Mouse (Mus musculus) neural tube, embryonic 15.5 days (tissue): Measurements from ENCODE around the gene Sdccag8. TPM values are rescaled to one million over a fixed set of nuclear protein-coding genes. Genes with fewer than 3 reads are reported as not detected.
A peak's percentile ranks its signal among the peaks of the same experiment; 100 is the strongest.

ENCODE experiments used
- ATAC-seq: fragments of 200-750 bp; cut with Nextera tagmentation; 2 replicates; pipeline ENCODE4 v1.8.0; 2017; ENCODE audit warnings: mild to moderate bottlenecking, moderate TSS enrichment, moderate library complexity; ENCODE audit not compliant: low FRiP score
- H3K27ac ChIP-seq: fragments of 300-500 bp; sonication (generic); replicated peaks from 2 replicates; pipeline ENCODE4 v1.5.1; 2015; ENCODE audit warnings: mild to moderate bottlenecking, inconsistent platforms
- H3K27me3 ChIP-seq: fragments of 300-500 bp; sonication (generic); replicated peaks from 2 replicates; pipeline ENCODE4 v1.6.1; 2015; ENCODE audit warnings: inconsistent platforms
- H3K36me3 ChIP-seq: fragments of 300-500 bp; sonication (generic); 2 replicates; pipeline ENCODE4 v1.6.1; 2015; ENCODE audit warnings: inconsistent platforms
- H3K4me1 ChIP-seq: fragments of 300-500 bp; sonication (generic); 2 replicates; pipeline ENCODE4 v1.6.1; 2015; ENCODE audit warnings: inconsistent platforms
- H3K4me2 ChIP-seq: fragments of 300-500 bp; sonication (generic); 2 replicates; pipeline ENCODE4 v1.6.1; 2015; ENCODE audit warnings: inconsistent platforms, mild to moderate bottlenecking, moderate library complexity
- H3K4me3 ChIP-seq: fragments of 300-500 bp; sonication (generic); replicated peaks from 2 replicates; pipeline ENCODE4 v1.5.1; 2015; ENCODE audit warnings: mild to moderate bottlenecking, inconsistent platforms
- H3K9ac ChIP-seq: fragments of 300-500 bp; sonication (generic); replicated peaks from 2 replicates; pipeline ENCODE4 v1.6.1; 2015; ENCODE audit warnings: mild to moderate bottlenecking, inconsistent platforms
- H3K9me3 ChIP-seq: fragments of 300-500 bp; sonication (generic); replicated peaks from 2 replicates; pipeline ENCODE4 v1.6.1; 2016; ENCODE audit warnings: inconsistent platforms
- WGBS: fragments of 180-500 bp; shearing (Covaris S2); methylation state at CpG from one replicate; pipeline ENCODE4 v1.1.7; 2015; ENCODE audit warnings: mixed read lengths; 5-methylcytosine and 5-hydroxymethylcytosine counted together
- microRNA counts: library from miRNA; unstranded; fragments of <30 nt; microRNA quantifications from one replicate; lab custom pipeline; 2016
- microRNA-seq: library from miRNA; unstranded; fragments of <30 nt; microRNA quantifications from one replicate; pipeline ENCODE4, GENCODE M21; 2017
- polyA plus RNA-seq: library from polyadenylated mRNA; unstranded; fragments of >200 nt; fragmentation: Nextera tagmentation; extraction: Ambion mirVana; gene quantifications from 2 replicates; pipeline ENCODE4 v1.2.1, GENCODE M21; 2015

Gene Sdccag8
- polyA plus RNA-seq, 1 experiment from 2014 or later = 20.5 TPM

DNA sequence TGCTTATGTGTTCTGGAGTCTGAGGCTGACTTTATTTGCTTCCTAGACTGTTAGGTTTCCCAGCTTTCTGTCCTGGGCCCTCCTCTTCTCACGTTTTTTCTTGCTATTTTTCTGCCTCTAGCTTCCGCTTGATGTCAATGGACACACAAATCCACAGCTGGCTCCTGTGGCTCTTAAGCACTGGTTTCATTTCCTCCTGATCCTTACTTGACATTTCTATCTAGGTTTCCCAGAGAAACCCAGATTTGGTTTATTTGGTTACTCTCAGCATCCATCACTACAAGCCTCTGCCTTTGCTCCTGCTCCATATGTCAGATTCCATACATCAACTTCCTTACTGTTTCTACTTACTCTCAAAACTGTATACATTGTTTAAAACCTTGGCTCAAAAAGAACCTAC lies 232.5 kb downstream of the Sdccag8 start:
- H3K27me3 ChIP-seq = no peaks in the 10 kb centered on the region
- H3K4me3 ChIP-seq = no peak overlapping the region
- no peak overlapping the region for H3K27ac ChIP-seq
- H3K4me1 ChIP-seq = no peaks in the 10 kb centered on the region
- ATAC-seq = no peak
- no peak overlapping the region for H3K9ac ChIP-seq
- H3K9me3 ChIP-seq = no peaks in the 10 kb centered on the region
- no peak overlapping the region for H3K4me2 ChIP-seq
- WGBS = 71% methylated on average over 2 of the region's 2 CpGs
- H3K36me3 ChIP-seq = no peaks in the 10 kb centered on the region; the same call in 1 of the 2 replicates

DNA sequence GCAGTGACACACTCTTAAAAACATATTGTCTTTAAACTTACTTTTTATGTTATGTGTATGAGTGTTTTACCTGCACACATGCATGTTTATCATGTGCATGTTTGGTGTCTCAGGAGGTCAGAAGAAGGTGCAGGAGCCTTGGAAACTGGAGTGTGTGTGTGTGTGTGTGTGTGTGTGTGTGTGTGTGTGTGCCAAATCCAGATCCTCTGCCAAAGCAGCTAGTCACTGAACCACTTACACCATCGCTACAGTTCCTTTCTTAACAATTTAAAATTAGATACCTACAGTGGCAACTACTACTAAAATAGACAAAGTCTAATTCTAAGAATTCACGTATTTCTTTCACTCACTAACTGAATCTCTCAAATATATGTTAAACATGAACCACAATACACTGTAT lies 234.3 kb downstream of the Sdccag8 start:
- H3K27me3 ChIP-seq = no peaks in the 10 kb centered on the region
- H3K4me3 ChIP-seq = no peak overlapping the region
- no peak overlapping the region for H3K9ac ChIP-seq
- H3K4me1 ChIP-seq = no peaks in the 10 kb centered on the region
- ATAC-seq = no peak
- no peak overlapping the region for H3K4me2 ChIP-seq
- 93% methylated on average over 2 of the region's 2 CpGs for WGBS
- H3K9me3 ChIP-seq = no peaks in the 10 kb centered on the region
- no peaks in the 10 kb centered on the region; the same call in 1 of the 2 replicates for H3K36me3 ChIP-seq
- no peak overlapping the region for H3K27ac ChIP-seq

DNA sequence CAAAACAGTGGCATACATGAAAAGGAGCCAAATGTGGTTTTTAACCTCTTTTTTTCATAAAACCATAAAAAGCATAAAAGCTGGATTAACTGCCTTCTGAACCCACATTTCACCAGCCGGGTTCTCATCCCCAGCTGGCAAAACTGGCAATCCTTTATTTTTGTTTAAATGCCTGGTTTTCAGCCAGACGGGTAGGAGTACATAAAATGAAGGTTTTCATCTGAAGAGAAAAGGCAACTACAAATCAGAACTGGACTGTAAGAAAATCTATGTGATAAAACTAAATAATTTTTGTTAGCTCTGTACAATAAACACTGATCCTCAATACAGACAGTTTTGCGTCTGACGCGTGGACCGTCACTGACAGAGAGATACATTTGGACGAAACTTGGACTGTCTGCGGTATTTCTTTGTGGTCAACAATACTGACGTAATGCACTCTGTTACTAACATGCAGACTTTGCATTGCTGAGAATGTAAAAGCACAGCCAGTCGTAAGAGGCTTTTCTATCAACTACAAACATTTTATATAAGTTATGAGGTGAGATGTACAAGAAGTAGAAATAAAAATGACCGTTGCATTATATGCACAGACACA lies 237.0 kb downstream of the Sdccag8 start:
- Histone ChIP-seq H3K4me2 (no peak overlapping the region), H3K9me3 (no peaks in the 10 kb centered on the region), H3K36me3 (no peaks in the 10 kb centered on the region; the same call in 1 of the 2 replicates), H3K27ac (no peak overlapping the region), H3K9ac (no peak overlapping the region), H3K27me3 (no peaks in the 10 kb centered on the region), H3K4me3 (no peak overlapping the region), H3K4me1 (no peaks in the 10 kb centered on the region)
- 62% methylated on average over 11 of the region's 11 CpGs for WGBS
- no peak for ATAC-seq

DNA sequence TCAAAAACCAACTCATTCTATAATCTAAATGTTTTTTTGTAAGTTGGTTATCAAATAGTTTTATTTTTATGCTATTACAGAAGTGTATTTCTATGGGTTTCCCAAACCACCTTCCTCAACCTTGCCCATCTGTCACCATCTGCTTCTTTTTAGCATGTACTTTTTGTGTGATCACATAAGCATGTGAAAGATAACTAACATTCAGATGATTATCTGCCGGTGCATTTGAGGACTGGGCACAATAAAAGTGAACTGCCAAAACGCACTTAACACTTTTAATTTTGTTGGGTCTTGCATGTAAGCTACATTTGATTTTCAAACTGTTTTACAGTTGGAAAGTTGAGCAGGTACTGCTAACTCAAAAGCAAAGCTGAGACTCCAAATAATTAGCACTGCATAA lies 240.4 kb downstream of the Sdccag8 start:
- ATAC-seq = no peak
- H3K36me3 ChIP-seq = no peaks in the 10 kb centered on the region
- H3K27ac ChIP-seq = no peak overlapping the region
- H3K9me3 ChIP-seq = no peaks in the 10 kb centered on the region
- no peak overlapping the region for H3K4me3 ChIP-seq
- 58% methylated on average over 2 of the region's 2 CpGs for WGBS
- no peaks in the 10 kb centered on the region for H3K27me3 ChIP-seq
- H3K4me1 ChIP-seq = no peaks in the 10 kb centered on the region
- H3K9ac ChIP-seq = no peak overlapping the region
- no peak overlapping the region for H3K4me2 ChIP-seq

DNA sequence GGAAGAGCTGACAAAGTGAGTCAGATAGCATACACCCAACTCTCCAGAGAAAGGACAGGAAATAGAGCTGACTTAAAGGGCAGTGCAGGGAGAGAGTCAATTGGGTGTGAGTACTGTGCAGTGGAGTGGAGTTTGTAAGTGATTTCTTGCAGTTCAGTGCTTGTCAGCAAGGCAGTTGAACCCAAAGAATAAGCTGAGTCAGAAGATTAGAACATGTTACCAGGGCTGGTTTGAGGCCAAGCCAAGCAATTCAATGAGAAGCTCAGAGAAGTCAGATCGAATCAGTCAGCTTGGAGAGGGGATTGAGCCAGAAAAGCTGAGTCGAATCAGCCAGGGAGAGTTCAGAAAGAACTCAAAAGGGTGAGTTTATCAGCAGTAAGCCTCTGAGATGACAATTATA lies 247.3 kb downstream of the Sdccag8 start:
- Histone ChIP-seq H3K4me1 (no peaks in the 10 kb centered on the region), H3K4me2 (no peak overlapping the region), H3K27ac (no peak overlapping the region), H3K36me3 (no peaks in the 10 kb centered on the region; the same call in 1 of the 2 replicates), H3K27me3 (no peaks in the 10 kb centered on the region), H3K9me3 (no peaks in the 10 kb centered on the region), H3K4me3 (no peak overlapping the region), H3K9ac (no peak overlapping the region)
- 89% methylated on average over 2 of the region's 2 CpGs for WGBS
- ATAC-seq = no peak

DNA sequence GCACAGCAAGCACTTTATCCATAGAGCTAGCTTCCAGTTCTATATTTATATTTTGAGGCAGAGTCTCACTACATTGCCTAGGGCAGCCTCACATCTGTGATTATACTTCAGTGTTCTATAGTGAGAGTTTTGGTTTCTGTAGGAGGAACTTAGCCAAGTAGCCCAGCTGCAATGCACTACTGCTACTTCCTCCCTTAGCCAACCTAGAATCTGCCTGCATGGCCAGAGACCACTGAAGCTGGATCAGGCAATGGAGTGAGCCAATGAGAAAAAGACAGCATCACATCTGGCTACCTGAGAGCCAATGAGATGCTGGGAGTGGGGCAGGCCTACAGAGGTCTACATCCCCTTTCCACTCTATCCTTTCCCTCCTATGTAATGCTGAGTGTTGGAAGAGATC lies 251.3 kb downstream of the Sdccag8 start:
- Histone ChIP-seq H3K4me1 (no peaks in the 10 kb centered on the region), H3K9ac (no peak overlapping the region), H3K9me3 (no peaks in the 10 kb centered on the region), H3K27me3 (no peaks in the 10 kb centered on the region), H3K27ac (no peak overlapping the region), H3K4me2 (no peak overlapping the region), H3K4me3 (no peak overlapping the region), H3K36me3 (no peaks in the 10 kb centered on the region; the same call in 1 of the 2 replicates)
- ATAC-seq = no peak

DNA sequence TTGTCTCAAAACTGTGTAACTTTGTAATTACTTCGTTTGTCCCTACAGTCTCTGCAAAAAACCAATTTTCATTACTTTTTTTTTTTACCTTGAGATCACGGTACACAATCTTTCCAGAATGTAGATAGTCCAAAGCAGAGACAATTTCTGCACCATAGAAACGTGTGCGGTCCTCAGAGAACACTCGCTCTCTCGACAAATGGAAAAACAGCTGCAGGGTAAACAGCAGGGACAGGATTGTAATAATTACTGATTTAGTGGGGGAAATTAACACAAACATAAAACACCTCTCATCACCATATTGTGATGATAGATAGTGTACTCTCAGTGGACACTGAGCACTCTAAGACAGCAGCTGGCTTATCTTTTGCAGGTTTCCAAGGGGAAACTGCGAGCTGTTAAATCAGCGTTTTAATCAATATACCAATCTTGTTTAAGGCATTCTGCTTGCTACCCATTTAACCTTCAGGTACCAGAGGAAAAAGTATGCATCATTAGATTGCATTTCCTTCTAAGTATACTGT lies 252.7 kb downstream of the Sdccag8 start:
- H3K27me3 ChIP-seq = no peaks in the 10 kb centered on the region
- ATAC-seq = no peak

DNA sequence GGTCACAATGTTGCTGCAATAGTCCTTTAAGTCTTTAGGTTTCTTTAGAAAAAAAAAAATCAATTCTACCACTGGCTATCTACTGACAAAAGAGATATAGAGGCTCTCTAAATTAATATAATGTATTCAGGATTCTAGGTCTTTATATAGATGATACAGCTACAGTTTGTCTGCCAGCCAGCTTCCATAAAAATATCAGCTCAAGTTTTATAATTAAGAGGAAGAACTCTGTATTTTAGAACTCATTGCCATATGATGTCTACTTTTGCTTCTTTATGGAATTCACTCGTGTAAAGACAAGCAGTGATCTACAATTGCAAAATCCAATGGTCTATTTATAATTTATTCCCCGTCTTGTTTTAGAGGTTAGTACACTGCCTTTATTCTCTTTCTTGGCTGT lies 254.7 kb downstream of the Sdccag8 start:
- H3K36me3 ChIP-seq = no peaks in the 10 kb centered on the region
- 89% methylated on average over 2 of the region's 2 CpGs for WGBS
- no peak overlapping the region for H3K27ac ChIP-seq
- no peak overlapping the region for H3K9ac ChIP-seq
- H3K4me2 ChIP-seq = no peak overlapping the region
- no peak overlapping the region for H3K4me3 ChIP-seq
- no peaks in the 10 kb centered on the region for H3K27me3 ChIP-seq
- ATAC-seq = no peak
- H3K9me3 ChIP-seq = no peaks in the 10 kb centered on the region
- no peaks in the 10 kb centered on the region for H3K4me1 ChIP-seq

More for the DNA sequence above, 252.7 kb downstream of the Sdccag8 start:
- Histone ChIP-seq H3K4me2 (no peak overlapping the region), H3K36me3 (no peaks in the 10 kb centered on the region), H3K4me1 (no peaks in the 10 kb centered on the region), H3K27ac (no peak overlapping the region), H3K4me3 (no peak overlapping the region), H3K9me3 (no peaks in the 10 kb centered on the region), H3K9ac (no peak overlapping the region)
- 42% methylated on average over 8 of the region's 8 CpGs for WGBS

MicroRNAs encoded within 50 kb of the gene (microRNA counts, 519-probe panel; counts per million panel counts)
- 3,335 counts per million, percentile 82 among the panel's probes with 10 or more counts for microRNA mmu-miR-350 (lab: Ali Mortazavi, UCI)

Small RNA genes lying within 50 kb of the gene (microRNA-seq; reads per million reads assigned to microRNA genes)
- not detected for gene Gm25993
- gene Mir350 = 291 reads per million, percentile 66 among the genes with 10 or more reads in this experiment

Other genes starting within 250 kb of the Sdccag8 start
- 80.4 and 91.0 TPM in 2 replicates for gene Cep170, start 593 bp upstream of the Sdccag8 start, polyA plus RNA-seq